Mouse (Mus musculus): ENCODE measurements around the gene Sdhaf1. TPM values are rescaled to one million over a fixed set of nuclear protein-coding genes. Genes with fewer than 3 reads are reported as not detected.

Gene Sdhaf1
- polyA plus RNA-seq, 1 experiment from 2014 or later: 20.4 TPM

DNA sequence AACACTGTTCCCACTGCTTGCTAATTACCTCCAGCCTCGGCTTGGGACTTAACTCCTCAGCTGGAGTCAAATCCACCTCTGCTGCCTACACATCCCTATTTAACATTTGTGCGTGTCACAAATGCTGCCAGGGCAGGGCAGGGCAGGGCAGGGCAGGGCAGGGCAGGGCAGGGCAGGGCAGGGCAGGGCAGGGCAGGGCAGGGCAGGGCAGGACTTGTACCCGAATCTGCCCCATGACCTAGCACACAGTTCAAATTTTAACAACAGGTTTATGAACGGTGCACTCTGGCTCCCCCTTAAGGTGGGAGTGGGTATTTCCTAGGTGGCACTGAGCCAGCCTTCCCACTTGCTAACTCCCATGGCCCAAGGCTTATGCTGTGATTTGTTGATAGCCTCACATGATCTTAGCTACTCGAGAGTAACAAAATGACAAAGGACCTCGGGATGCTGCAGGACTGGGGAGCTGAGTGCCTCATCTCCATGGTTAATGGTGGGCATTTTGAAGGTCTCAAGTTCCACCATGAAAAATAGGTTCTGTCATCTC, 29.7 kb upstream of the Sdhaf1 start:
- WGBS: 17% methylated on average over 6 of the region's 6 CpGs
- ATAC-seq (ENCODE audit: low FRiP score, low TSS enrichment): peak; percentile 61; the same call in 1 of the 2 replicates

DNA sequence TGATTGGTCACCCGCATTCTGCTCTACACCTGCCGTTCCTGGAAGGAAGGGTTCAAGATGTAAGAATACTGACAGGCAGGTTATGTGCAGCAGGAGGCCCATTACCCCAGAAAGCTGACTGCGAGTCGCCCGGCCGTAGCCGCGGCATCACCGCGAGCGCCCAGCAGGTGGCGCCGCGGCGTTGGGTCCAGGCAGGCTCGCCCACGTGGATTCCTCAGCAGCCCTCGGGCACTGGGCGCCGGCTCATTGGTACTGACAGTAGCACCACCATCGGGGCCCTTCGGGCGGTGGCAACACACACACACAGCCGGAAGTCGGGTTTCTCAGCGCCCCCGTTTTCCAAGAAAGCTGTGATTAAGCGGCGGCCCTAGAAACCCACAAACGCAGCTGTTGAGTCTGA, 24.1 kb upstream of the Sdhaf1 start:
- no peak overlapping the region for H3K9ac ChIP-seq (replicated peaks; ENCODE audit: low read length)
- H3K36me3 ChIP-seq (ENCODE audit: control insufficient read depth, insufficient read depth, low read length): no peaks in the 10 kb centered on the region
- 1% methylated on average over 30 of the region's 30 CpGs for WGBS
- H3K9me3 ChIP-seq (ENCODE audit: control insufficient read depth, low read length): no peaks in the 10 kb centered on the region
- DNase-seq: peak; percentile 91
- peak overlapping the region; percentile 45 for H3K4me2 ChIP-seq (ENCODE audit: low read length)
- peaks cover 24% of the 10 kb centered on the region; the same call in 1 of the 2 replicates for H3K27me3 ChIP-seq (ENCODE audit: control insufficient read depth, insufficient read depth, low read length)
- ATAC-seq (ENCODE audit: low FRiP score, low TSS enrichment): peak; percentile 73; the same call in 1 of the 2 replicates
- H3K27ac ChIP-seq (replicated peaks; ENCODE audit: low read depth, low read length): no peak overlapping the region
- H3K4me3 ChIP-seq (replicated peaks; ENCODE audit: low read depth, low read length): no peak overlapping the region; the same call in 1 of the 2 replicates
- 0 out of 2 replicates have a peak, but pooled peaks cover 3% of the 10 kb centered on the region for H3K4me1 ChIP-seq (ENCODE audit: control insufficient read depth, insufficient read depth, low read length)

More for the DNA sequence above, 29.7 kb upstream of the Sdhaf1 start:
- Histone ChIP-seq H3K27ac (replicated peaks; ENCODE audit: low read depth, low read length) (0 out of 2 replicates have a peak overlapping the region, but pooled peaks have one; percentile 20), H3K4me3 (replicated peaks; ENCODE audit: low read depth, low read length) (no peak overlapping the region), H3K4me2 (ENCODE audit: low read length) (no peak overlapping the region), H3K36me3 (ENCODE audit: control insufficient read depth, insufficient read depth, low read length) (peaks cover 40% of the 10 kb centered on the region), H3K27me3 (ENCODE audit: control insufficient read depth, insufficient read depth, low read length) (peaks cover 10% of the 10 kb centered on the region; the same call in 1 of the 2 replicates), H3K4me1 (ENCODE audit: control insufficient read depth, insufficient read depth, low read length) (0 out of 2 replicates have a peak, but pooled peaks cover 13% of the 10 kb centered on the region), H3K9me3 (ENCODE audit: control insufficient read depth, low read length) (no peaks in the 10 kb centered on the region), H3K9ac (replicated peaks; ENCODE audit: low read length) (no peak overlapping the region)
- peak; percentile 81 for DNase-seq

DNA sequence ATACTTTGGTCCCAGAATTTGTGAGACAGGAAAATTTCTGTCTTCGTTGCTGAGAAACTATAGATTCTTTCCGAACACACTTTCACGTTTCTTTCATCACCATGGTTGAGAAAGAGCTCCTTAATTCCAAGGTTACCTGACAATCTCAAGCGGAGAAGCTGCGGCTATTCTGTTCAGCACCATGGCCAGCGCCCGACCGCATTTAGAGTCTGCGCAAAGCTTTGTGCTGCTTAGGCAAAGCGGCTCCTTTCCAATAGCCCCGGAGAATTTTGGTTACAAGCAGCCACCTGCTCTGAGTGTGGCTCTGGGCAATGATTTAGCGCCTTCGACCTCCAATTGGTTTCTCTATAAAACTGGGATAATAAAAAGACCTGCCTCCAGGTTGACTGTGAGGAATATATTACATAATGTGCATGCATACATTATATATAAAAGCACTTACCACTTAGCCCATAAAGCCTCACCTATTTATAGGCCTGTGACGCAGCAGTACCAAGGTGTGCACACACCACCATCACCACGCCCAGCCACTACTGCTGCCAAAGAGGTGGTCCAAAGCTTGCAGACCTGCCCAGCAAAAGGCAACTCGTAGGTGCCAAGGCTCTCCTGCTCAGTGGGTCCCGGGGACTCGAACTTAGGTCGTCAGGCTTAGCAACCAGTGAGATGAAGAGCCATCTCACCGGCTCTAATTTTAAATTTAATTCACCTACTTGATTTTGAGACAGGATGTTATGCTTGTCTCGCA, 23.1 kb upstream of the Sdhaf1 start:
- DNase-seq (peak; percentile 73), ATAC-seq (ENCODE audit: low FRiP score, low TSS enrichment) (no peak)
- H3K27ac ChIP-seq (replicated peaks; ENCODE audit: low read depth, low read length): no peak overlapping the region
- no peaks in the 10 kb centered on the region for H3K36me3 ChIP-seq (ENCODE audit: control insufficient read depth, insufficient read depth, low read length)
- no peak overlapping the region for H3K4me3 ChIP-seq (replicated peaks; ENCODE audit: low read depth, low read length)
- H3K4me2 ChIP-seq (ENCODE audit: low read length): no peak overlapping the region
- H3K9ac ChIP-seq (replicated peaks; ENCODE audit: low read length): no peak overlapping the region
- 28% methylated on average over 21 of the region's 21 CpGs for WGBS
- H3K9me3 ChIP-seq (ENCODE audit: control insufficient read depth, low read length): no peaks in the 10 kb centered on the region
- peaks cover 24% of the 10 kb centered on the region; the same call in 1 of the 2 replicates for H3K27me3 ChIP-seq (ENCODE audit: control insufficient read depth, insufficient read depth, low read length)
- H3K4me1 ChIP-seq (ENCODE audit: control insufficient read depth, insufficient read depth, low read length): 0 out of 2 replicates have a peak, but pooled peaks cover 3% of the 10 kb centered on the region

DNA sequence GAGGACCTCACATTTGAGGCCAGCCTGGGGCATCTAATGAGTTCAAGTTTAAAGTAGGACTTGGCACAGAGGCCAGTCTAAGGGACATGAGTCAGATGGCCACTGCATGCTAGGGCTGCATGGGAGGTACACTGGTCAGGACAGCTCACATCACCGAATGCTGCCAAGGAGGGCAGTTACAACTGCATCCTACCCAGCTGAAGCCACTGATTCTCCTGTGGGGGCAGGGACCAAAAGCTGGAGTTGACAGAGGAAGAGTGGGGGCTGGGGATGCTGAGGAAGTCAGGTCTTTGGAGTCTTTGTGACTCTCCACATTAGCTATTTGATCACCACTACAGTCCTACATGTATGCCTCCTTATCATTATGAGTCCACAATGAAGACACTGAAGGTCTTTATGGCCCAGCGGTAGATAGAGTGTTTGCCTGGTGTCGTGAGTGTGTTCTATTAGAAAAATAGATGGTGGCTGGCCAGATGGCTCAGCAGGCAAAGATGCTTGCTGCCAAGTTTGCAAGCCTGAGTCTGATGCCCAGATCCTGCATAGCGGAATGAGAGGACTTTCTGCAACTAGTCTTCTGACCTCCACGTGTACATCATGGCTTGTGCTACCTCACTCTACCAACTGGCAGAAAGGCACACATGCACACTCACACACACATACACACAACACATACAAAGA, 15.9 kb upstream of the Sdhaf1 start:
- Histone ChIP-seq H3K27ac (replicated peaks; ENCODE audit: low read depth, low read length) (no peak overlapping the region), H3K36me3 (ENCODE audit: control insufficient read depth, insufficient read depth, low read length) (no peaks in the 10 kb centered on the region), H3K27me3 (ENCODE audit: control insufficient read depth, insufficient read depth, low read length) (peaks cover 15% of the 10 kb centered on the region), H3K4me1 (ENCODE audit: control insufficient read depth, insufficient read depth, low read length) (no peaks in the 10 kb centered on the region), H3K9ac (replicated peaks; ENCODE audit: low read length) (no peak overlapping the region), H3K4me3 (replicated peaks; ENCODE audit: low read depth, low read length) (no peak overlapping the region), H3K9me3 (ENCODE audit: control insufficient read depth, low read length) (no peaks in the 10 kb centered on the region), H3K4me2 (ENCODE audit: low read length) (no peak overlapping the region)
- DNase-seq (no peak), ATAC-seq (ENCODE audit: low FRiP score, low TSS enrichment) (no peak)
- WGBS: 67% methylated on average over 5 of the region's 5 CpGs

DNA sequence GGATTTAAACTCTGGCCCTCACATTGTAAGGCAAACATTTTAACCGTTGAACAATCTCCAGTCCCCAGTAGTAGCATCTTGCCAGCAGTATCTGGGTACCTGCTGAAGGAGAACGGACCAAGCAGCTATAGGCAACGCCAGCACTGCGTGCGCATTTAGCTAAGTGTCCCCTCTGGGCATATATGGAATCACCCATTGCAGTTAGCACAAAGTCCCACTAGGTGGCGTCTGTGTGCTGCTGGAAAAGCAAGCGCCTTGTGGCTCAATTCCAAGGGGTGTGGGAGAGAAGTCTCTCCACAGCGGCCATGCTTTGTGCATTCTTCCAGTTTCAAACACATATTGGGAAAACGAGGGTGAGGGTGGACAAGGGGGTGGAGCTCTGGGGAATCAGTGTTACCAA, 12.7 kb upstream of the Sdhaf1 start:
- WGBS: 2% methylated on average over 9 of the region's 9 CpGs
- ATAC-seq (ENCODE audit: low FRiP score, low TSS enrichment) (no peak), DNase-seq (peak; percentile 96)
- no peaks in the 10 kb centered on the region for H3K36me3 ChIP-seq (ENCODE audit: control insufficient read depth, insufficient read depth, low read length)
- H3K9me3 ChIP-seq (ENCODE audit: control insufficient read depth, low read length): no peaks in the 10 kb centered on the region
- peak overlapping the region; percentile 10; the same call in 1 of the 2 replicates for H3K4me2 ChIP-seq (ENCODE audit: low read length)
- no peak overlapping the region for H3K9ac ChIP-seq (replicated peaks; ENCODE audit: low read length)
- H3K27me3 ChIP-seq (ENCODE audit: control insufficient read depth, insufficient read depth, low read length): peaks cover 18% of the 10 kb centered on the region
- H3K4me3 ChIP-seq (replicated peaks; ENCODE audit: low read depth, low read length): no peak overlapping the region
- no peaks in the 10 kb centered on the region for H3K4me1 ChIP-seq (ENCODE audit: control insufficient read depth, insufficient read depth, low read length)
- no peak overlapping the region for H3K27ac ChIP-seq (replicated peaks; ENCODE audit: low read depth, low read length)

DNA sequence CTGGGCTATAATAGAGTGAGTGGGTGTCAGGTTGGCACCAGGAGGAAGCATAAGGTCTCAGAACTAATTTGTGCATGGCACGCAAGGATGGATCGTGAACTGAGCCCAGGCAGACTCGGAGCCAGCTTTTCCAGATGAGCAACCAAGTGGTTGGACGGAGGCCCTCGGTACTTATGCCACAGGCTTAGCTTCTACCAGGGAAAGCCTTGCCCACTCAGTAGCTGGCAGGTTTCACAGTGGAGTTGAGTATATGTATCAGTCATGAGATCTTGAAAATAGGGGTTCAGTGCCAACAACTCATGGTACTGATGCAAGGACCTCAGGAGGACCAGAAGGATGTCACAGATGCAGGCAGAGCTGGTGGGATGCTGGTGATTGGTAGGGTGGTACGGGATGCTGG, 12.0 kb upstream of the Sdhaf1 start:
- Histone ChIP-seq H3K9me3 (ENCODE audit: control insufficient read depth, low read length) (no peaks in the 10 kb centered on the region), H3K27ac (replicated peaks; ENCODE audit: low read depth, low read length) (no peak overlapping the region), H3K4me1 (ENCODE audit: control insufficient read depth, insufficient read depth, low read length) (no peaks in the 10 kb centered on the region), H3K4me2 (ENCODE audit: low read length) (no peak overlapping the region), H3K27me3 (ENCODE audit: control insufficient read depth, insufficient read depth, low read length) (peaks cover 18% of the 10 kb centered on the region), H3K4me3 (replicated peaks; ENCODE audit: low read depth, low read length) (no peak overlapping the region), H3K9ac (replicated peaks; ENCODE audit: low read length) (no peak overlapping the region), H3K36me3 (ENCODE audit: control insufficient read depth, insufficient read depth, low read length) (no peaks in the 10 kb centered on the region)
- no peak for DNase-seq
- no peak for ATAC-seq (ENCODE audit: low FRiP score, low TSS enrichment)
- WGBS: 79% methylated on average over 6 of the region's 6 CpGs

DNA sequence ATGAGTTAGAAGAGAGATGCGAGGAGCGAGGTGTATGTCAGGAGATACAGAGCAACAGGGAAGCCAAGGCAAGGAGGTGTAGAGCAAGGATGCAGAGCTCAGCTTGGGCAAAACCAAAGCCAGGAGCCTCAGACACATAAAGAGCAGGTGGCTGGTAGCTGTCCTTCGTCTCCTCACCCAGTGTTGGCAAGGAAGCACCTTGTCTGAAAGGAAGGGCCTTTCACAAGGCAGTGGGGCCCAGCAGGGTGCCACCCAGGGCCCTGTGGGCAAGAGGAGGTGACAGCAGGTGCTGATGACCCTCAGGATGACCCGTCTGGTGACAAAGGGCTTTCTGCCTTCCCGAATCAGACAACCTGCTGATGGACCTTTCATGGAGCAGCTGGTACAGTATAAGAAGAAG, 10.9 kb upstream of the Sdhaf1 start:
- Histone ChIP-seq H3K36me3 (ENCODE audit: control insufficient read depth, insufficient read depth, low read length) (no peaks in the 10 kb centered on the region), H3K27ac (replicated peaks; ENCODE audit: low read depth, low read length) (no peak overlapping the region), H3K9me3 (ENCODE audit: control insufficient read depth, low read length) (no peaks in the 10 kb centered on the region), H3K4me2 (ENCODE audit: low read length) (no peak overlapping the region), H3K27me3 (ENCODE audit: control insufficient read depth, insufficient read depth, low read length) (peaks cover 18% of the 10 kb centered on the region), H3K4me1 (ENCODE audit: control insufficient read depth, insufficient read depth, low read length) (no peaks in the 10 kb centered on the region), H3K4me3 (replicated peaks; ENCODE audit: low read depth, low read length) (no peak overlapping the region), H3K9ac (replicated peaks; ENCODE audit: low read length) (no peak overlapping the region)
- no peak for DNase-seq
- no peak for ATAC-seq (ENCODE audit: low FRiP score, low TSS enrichment)
- WGBS: 63% methylated on average over 5 of the region's 5 CpGs

DNA sequence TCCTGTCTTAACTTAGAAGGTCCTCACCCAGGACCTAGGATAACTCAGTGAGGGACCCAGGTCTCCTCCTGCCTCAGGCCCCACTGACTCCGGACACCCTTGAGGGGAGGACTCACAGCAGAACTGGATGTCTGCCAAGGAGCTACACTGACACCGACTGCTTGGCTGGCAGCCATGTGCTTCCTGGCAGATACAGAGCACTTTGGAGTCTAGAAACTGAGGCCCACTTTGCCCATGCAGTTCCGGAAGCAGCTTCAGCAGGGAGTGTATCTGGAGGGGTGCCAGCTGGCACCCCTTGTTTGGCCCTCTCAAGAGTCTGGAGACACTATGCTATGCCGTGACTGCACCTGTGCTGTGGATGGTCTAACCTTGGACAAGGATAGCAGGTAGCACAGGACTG, 9.7 kb upstream of the Sdhaf1 start:
- ATAC-seq (ENCODE audit: low FRiP score, low TSS enrichment) (no peak), DNase-seq (peak; percentile 82)
- Histone ChIP-seq H3K27ac (replicated peaks; ENCODE audit: low read depth, low read length) (no peak overlapping the region), H3K36me3 (ENCODE audit: control insufficient read depth, insufficient read depth, low read length) (no peaks in the 10 kb centered on the region), H3K4me2 (ENCODE audit: low read length) (no peak overlapping the region), H3K4me3 (replicated peaks; ENCODE audit: low read depth, low read length) (no peak overlapping the region), H3K9ac (replicated peaks; ENCODE audit: low read length) (no peak overlapping the region), H3K9me3 (ENCODE audit: control insufficient read depth, low read length) (no peaks in the 10 kb centered on the region), H3K4me1 (ENCODE audit: control insufficient read depth, insufficient read depth, low read length) (no peaks in the 10 kb centered on the region), H3K27me3 (ENCODE audit: control insufficient read depth, insufficient read depth, low read length) (peaks cover 18% of the 10 kb centered on the region)
- WGBS: 50% methylated on average over 4 of the region's 4 CpGs

Data from midbrain, embryonic 14.5 days (tissue).